Mouse (Mus musculus): ENCODE results near the gene Casc3. TPM values are rescaled to one million over a fixed set of nuclear protein-coding genes. Genes with fewer than 3 reads are reported as not detected.
A peak's percentile ranks its signal among the peaks of the same experiment; 100 is the strongest.

Casc3 gene
- polyA plus RNA-seq, 1 experiment: 36.7 TPM

GRCm38 (mm10) chr11:98827877-98828276 is 23.2 kb downstream of the Casc3 start:
- TF ChIP-seq CTCF (IDR thresholded peaks at IDR 0.05; ENCODE audit: borderline replicate concordance, insufficient read depth, low read length) (no peak), POLR2A (IDR thresholded peaks at IDR 0.05; ENCODE audit: low read depth, low read length) (no peak)

GRCm38 (mm10) chr11:98829091-98829775 is 24.5 kb downstream of the Casc3 start:
- H3K4me3 ChIP-seq (ENCODE audit: insufficient read depth, low read length): no peak overlapping the region
- no peak overlapping the region for H3K27ac ChIP-seq (ENCODE audit: insufficient read depth, low read length)
- TF ChIP-seq CTCF (IDR thresholded peaks at IDR 0.05; ENCODE audit: borderline replicate concordance, insufficient read depth, low read length) (peak; percentile 21; the same call in 1 of the 2 replicates), POLR2A (IDR thresholded peaks at IDR 0.05; ENCODE audit: low read depth, low read length) (no peak)
- no peaks in the 10 kb centered on the region for H3K4me1 ChIP-seq (ENCODE audit: control insufficient read depth, insufficient read depth, low read length)

More at GRCm38 (mm10) chr11:98827877-98828276, 23.2 kb downstream of the Casc3 start:
- H3K4me1 ChIP-seq (ENCODE audit: control insufficient read depth, insufficient read depth, low read length): no peaks in the 10 kb centered on the region
- H3K27ac ChIP-seq (ENCODE audit: insufficient read depth, low read length): no peak overlapping the region
- H3K4me3 ChIP-seq (ENCODE audit: insufficient read depth, low read length): no peak overlapping the region

GRCm38 (mm10) chr11:98829875-98830274 is 25.2 kb downstream of the Casc3 start:
- H3K4me1 ChIP-seq (ENCODE audit: control insufficient read depth, insufficient read depth, low read length): no peaks in the 10 kb centered on the region
- no peak overlapping the region for H3K27ac ChIP-seq (ENCODE audit: insufficient read depth, low read length)
- no peak for TF ChIP-seq POLR2A (IDR thresholded peaks at IDR 0.05; ENCODE audit: low read depth, low read length)
- no peak for TF ChIP-seq CTCF (IDR thresholded peaks at IDR 0.05; ENCODE audit: borderline replicate concordance, insufficient read depth, low read length)
- H3K4me3 ChIP-seq (ENCODE audit: insufficient read depth, low read length): no peak overlapping the region

GRCm38 (mm10) chr11:98835296-98835695 is 30.6 kb downstream of the Casc3 start:
- TF ChIP-seq CTCF (IDR thresholded peaks at IDR 0.05; ENCODE audit: borderline replicate concordance, insufficient read depth, low read length): no peak
- TF ChIP-seq POLR2A (IDR thresholded peaks at IDR 0.05; ENCODE audit: low read depth, low read length): no peak
- Histone ChIP-seq H3K27ac (ENCODE audit: insufficient read depth, low read length) (no peak overlapping the region), H3K4me1 (ENCODE audit: control insufficient read depth, insufficient read depth, low read length) (no peaks in the 10 kb centered on the region), H3K4me3 (ENCODE audit: insufficient read depth, low read length) (no peak overlapping the region)

- Histone ChIP-seq H3K4me3 (ENCODE audit: insufficient read depth, low read length) (no peak overlapping the region), H3K27ac (ENCODE audit: insufficient read depth, low read length) (no peak overlapping the region), H3K4me1 (ENCODE audit: control insufficient read depth, insufficient read depth, low read length) (no peaks in the 10 kb centered on the region)
- no peak for TF ChIP-seq POLR2A (IDR thresholded peaks at IDR 0.05; ENCODE audit: low read depth, low read length)
- no peak for TF ChIP-seq CTCF (IDR thresholded peaks at IDR 0.05; ENCODE audit: borderline replicate concordance, insufficient read depth, low read length)
Observed at GRCm38 (mm10) chr11:98835725-98836124, 31.0 kb downstream of the Casc3 start.

GRCm38 (mm10) chr11:98836128-98836527 is 31.4 kb downstream of the Casc3 start:
- Histone ChIP-seq H3K27ac (ENCODE audit: insufficient read depth, low read length) (no peak overlapping the region), H3K4me1 (ENCODE audit: control insufficient read depth, insufficient read depth, low read length) (no peaks in the 10 kb centered on the region), H3K4me3 (ENCODE audit: insufficient read depth, low read length) (no peak overlapping the region)
- TF ChIP-seq POLR2A (IDR thresholded peaks at IDR 0.05; ENCODE audit: low read depth, low read length) (no peak), CTCF (IDR thresholded peaks at IDR 0.05; ENCODE audit: borderline replicate concordance, insufficient read depth, low read length) (no peak)

GRCm38 (mm10) chr11:98836651-98837141 is 32.0 kb downstream of the Casc3 start, which contains the start of gene Rapgefl1:
Rapgefl1 (plus strand) TSS chr11:98836785.
- TF ChIP-seq POLR2A (IDR thresholded peaks at IDR 0.05; ENCODE audit: low read depth, low read length): peak; percentile 59
- TF ChIP-seq CTCF (IDR thresholded peaks at IDR 0.05; ENCODE audit: borderline replicate concordance, insufficient read depth, low read length): no peak
- Histone ChIP-seq H3K4me3 (ENCODE audit: insufficient read depth, low read length) (peak within 1 kb of the TSS; percentile 44), H3K4me1 (ENCODE audit: control insufficient read depth, insufficient read depth, low read length) (no peaks in the 10 kb centered on the region), H3K27ac (ENCODE audit: insufficient read depth, low read length) (no peak within 1 kb of the TSS)

- peak overlapping the region; percentile 44 for H3K4me3 ChIP-seq (ENCODE audit: insufficient read depth, low read length)
- H3K27ac ChIP-seq (ENCODE audit: insufficient read depth, low read length): no peak overlapping the region
- no peak for TF ChIP-seq POLR2A (IDR thresholded peaks at IDR 0.05; ENCODE audit: low read depth, low read length)
- no peak for TF ChIP-seq CTCF (IDR thresholded peaks at IDR 0.05; ENCODE audit: borderline replicate concordance, insufficient read depth, low read length)
- no peaks in the 10 kb centered on the region for H3K4me1 ChIP-seq (ENCODE audit: control insufficient read depth, insufficient read depth, low read length)
Observed at GRCm38 (mm10) chr11:98837231-98837704, 32.6 kb downstream of the Casc3 start.

GRCm38 (mm10) chr11:98837917-98838316 is 33.2 kb downstream of the Casc3 start:
- no peak overlapping the region for H3K27ac ChIP-seq (ENCODE audit: insufficient read depth, low read length)
- H3K4me3 ChIP-seq (ENCODE audit: insufficient read depth, low read length): no peak overlapping the region
- no peak for TF ChIP-seq CTCF (IDR thresholded peaks at IDR 0.05; ENCODE audit: borderline replicate concordance, insufficient read depth, low read length)
- TF ChIP-seq POLR2A (IDR thresholded peaks at IDR 0.05; ENCODE audit: low read depth, low read length): no peak

GRCm38 (mm10) chr11:98838512-98838911 is 33.8 kb downstream of the Casc3 start:
- TF ChIP-seq POLR2A (IDR thresholded peaks at IDR 0.05; ENCODE audit: low read depth, low read length) (no peak), CTCF (IDR thresholded peaks at IDR 0.05; ENCODE audit: borderline replicate concordance, insufficient read depth, low read length) (no peak)
- Histone ChIP-seq H3K27ac (ENCODE audit: insufficient read depth, low read length) (no peak overlapping the region), H3K4me1 (ENCODE audit: control insufficient read depth, insufficient read depth, low read length) (no peaks in the 10 kb centered on the region), H3K4me3 (ENCODE audit: insufficient read depth, low read length) (no peak overlapping the region)

More at GRCm38 (mm10) chr11:98837917-98838316, 33.2 kb downstream of the Casc3 start:
- H3K4me1 ChIP-seq (ENCODE audit: control insufficient read depth, insufficient read depth, low read length): no peaks in the 10 kb centered on the region

All from embryonic fibroblast, embryonic 13.5 days (primary cell).